Mouse (Mus musculus): ENCODE results near the gene Cox5b.

Cox5b gene

GRCm38 (mm10) chr1:36690671-36691235, 496 bp upstream of the Cox5b start:
- DNase-seq (ENCODE audit: low spot score), result no peak

- no peak for DNase-seq (ENCODE audit: low spot score)
Observed at GRCm38 (mm10) chr1:36694871-36695270, 3.6 kb downstream of the Cox5b start.

- DNase-seq (ENCODE audit: low spot score), result no peak
Observed at GRCm38 (mm10) chr1:36696411-36696810, 5.2 kb downstream of the Cox5b start.

GRCm38 (mm10) chr1:36697030-36697429, 5.8 kb downstream of the Cox5b start:
- DNase-seq (ENCODE audit: low spot score), result no peak

GRCm38 (mm10) chr1:36707166-36707565, 15.9 kb downstream of the Cox5b start:
- DNase-seq (ENCODE audit: low spot score), result no peak

- no peak for DNase-seq (ENCODE audit: low spot score)
Observed at GRCm38 (mm10) chr1:36707797-36708196, 16.5 kb downstream of the Cox5b start.

- DNase-seq (ENCODE audit: low spot score), result no peak
Observed at GRCm38 (mm10) chr1:36708626-36709025, 17.4 kb downstream of the Cox5b start.

GRCm38 (mm10) chr1:36709055-36709853, 18.0 kb downstream of the Cox5b start:
- no peak for DNase-seq (ENCODE audit: low spot score)

GRCm38 (mm10) chr1:36709854-36710280, 18.6 kb downstream of the Cox5b start, which contains the start of gene 4933424G06Rik:
4933424G06Rik (plus strand) TSS chr1:36710149.
- DNase-seq (ENCODE audit: low spot score), result peak; percentile 96

- DNase-seq (ENCODE audit: low spot score), result no peak
Observed at GRCm38 (mm10) chr1:36711104-36711503, 19.9 kb downstream of the Cox5b start.

- DNase-seq (ENCODE audit: low spot score), result no peak
Observed at GRCm38 (mm10) chr1:36714311-36714710, 23.1 kb downstream of the Cox5b start, which contains the start of gene Actr1b. Actr1b (minus strand) TSS chr1:36714422.

GRCm38 (mm10) chr1:36718786-36719185, 27.5 kb downstream of the Cox5b start:
- DNase-seq (ENCODE audit: low spot score), result no peak

- no peak for DNase-seq (ENCODE audit: low spot score)
Observed at GRCm38 (mm10) chr1:36723146-36724056, 32.2 kb downstream of the Cox5b start.

GRCm38 (mm10) chr1:36724057-36724431, 32.8 kb downstream of the Cox5b start:
- no peak for DNase-seq (ENCODE audit: low spot score)

GRCm38 (mm10) chr1:36737300-36737699, 46.1 kb downstream of the Cox5b start:
- DNase-seq (ENCODE audit: low spot score), result no peak

GRCm38 (mm10) chr1:36739231-36739630, 48.0 kb downstream of the Cox5b start:
- DNase-seq (ENCODE audit: low spot score), result no peak

- no peak for DNase-seq (ENCODE audit: low spot score)
Observed at GRCm38 (mm10) chr1:36743046-36743445, 51.8 kb downstream of the Cox5b start.
